Mouse (Mus musculus) layer of hippocampus, adult 2 months (tissue): ENCODE results near the gene Gigyf2. TPM values are rescaled to one million over a fixed set of nuclear protein-coding genes. Genes with fewer than 3 reads are reported as not detected.
A peak's percentile ranks its signal among the peaks of the same experiment; 100 is the strongest.
"Not testable (repeated sequence)": the region's sequence is repeated elsewhere in the genome, so short reads cannot be mapped to it uniquely, and the experiment has no call there.

ENCODE experiments used
- DNase-seq, 2 experiments: peaks; one replicate each; pipeline ENCODE4 v3.0.0; 2022; ENCODE audit warnings: low spot score in 2 of 2
- H3K27ac ChIP-seq: fragments of 200-600 bp; 2 replicates; pipeline ENCODE4 v1.8.1; 2022
- H3K4me3 ChIP-seq: fragments of 200-600 bp; 2 replicates; pipeline ENCODE4 v1.8.1; 2022; ENCODE audit warnings: mild to moderate bottlenecking
- CTCF ChIP-seq: fragments of 200-600 bp; conservative IDR thresholded peaks from 2 replicates; pipeline ENCODE4 v1.8.1; 2022; ENCODE audit warnings: antibody characterized with exemption, mild to moderate bottlenecking, moderate library complexity
- total RNA-seq, 2 experiments: library from RNA; stranded (reverse); gene quantifications; 2 replicates each; pipeline ENCODE4 v1.2.3; 2021

The Gigyf2 gene
- total RNA-seq, 2 experiments from 2014 or later, result 144 to 148 TPM

DNA sequence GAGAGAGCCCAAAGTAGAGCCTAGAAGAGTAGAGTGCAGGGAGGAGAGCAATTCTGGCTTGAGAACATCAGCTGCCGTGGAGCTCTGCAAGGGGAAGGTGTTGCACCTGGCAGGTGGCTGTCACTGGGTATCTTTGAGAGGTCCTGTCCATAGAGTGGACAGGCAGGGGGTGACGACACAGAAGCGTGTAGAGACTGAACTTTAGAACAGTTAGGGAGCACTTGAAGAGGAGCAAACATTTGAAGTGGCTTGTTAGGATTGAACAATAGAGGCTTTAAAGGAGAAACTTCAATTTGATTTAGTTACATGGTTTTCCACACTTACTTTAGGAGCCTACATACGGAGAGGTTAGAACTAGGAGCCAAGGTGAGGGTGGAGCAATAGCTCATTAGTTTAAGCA lies 82.6 kb downstream of the Gigyf2 start:
- Histone ChIP-seq H3K4me3 (no peak overlapping the region), H3K27ac (no peak overlapping the region)
- DNase-seq, result no peak
- TF ChIP-seq CTCF, result no peak

- H3K27ac ChIP-seq, result no peak overlapping the region
- no peak overlapping the region for H3K4me3 ChIP-seq
- no peak for DNase-seq
- TF ChIP-seq CTCF, result peak; percentile 86
Observed at GRCm38 (mm10) chr1:87418733-87419132, 91.9 kb downstream of the Gigyf2 start.

- DNase-seq, result no peak
- Histone ChIP-seq H3K27ac (no peak overlapping the region), H3K4me3 (no peak overlapping the region)
- TF ChIP-seq CTCF, result no peak
Observed at GRCm38 (mm10) chr1:87435125-87435524, 108.3 kb downstream of the Gigyf2 start.

GRCm38 (mm10) chr1:87436583-87436982 lies 109.8 kb downstream of the Gigyf2 start:
- DNase-seq, result no peak
- no peak for TF ChIP-seq CTCF
- Histone ChIP-seq H3K27ac (no peak overlapping the region), H3K4me3 (no peak overlapping the region)

- TF ChIP-seq CTCF, result peak; percentile 98
- DNase-seq, result peak; percentile 23 to 71
- Histone ChIP-seq H3K4me3 (no peak overlapping the region), H3K27ac (no peak overlapping the region)
Observed at GRCm38 (mm10) chr1:87447183-87448104, 120.6 kb downstream of the Gigyf2 start.

DNA sequence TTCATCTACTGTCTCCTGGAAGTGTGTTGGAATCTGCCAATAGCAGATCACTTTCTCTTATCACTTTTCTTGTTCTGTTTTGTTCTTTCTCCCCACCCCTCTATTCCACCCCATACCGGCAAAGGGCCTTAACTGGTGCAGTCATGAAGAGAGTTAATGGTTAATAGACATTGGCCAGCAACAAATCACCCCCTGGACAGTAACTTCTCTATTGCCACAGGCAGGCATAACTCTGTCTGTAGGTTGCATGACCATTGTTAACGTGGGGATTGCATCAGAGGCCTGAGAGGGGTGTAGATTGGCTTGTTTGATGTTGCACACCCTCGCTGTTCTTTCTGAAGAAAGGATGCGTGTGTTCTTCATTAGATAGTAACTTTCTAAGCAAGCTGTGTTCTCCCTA lies 122.6 kb downstream of the Gigyf2 start:
- no peak for DNase-seq
- TF ChIP-seq CTCF, result no peak
- no peak overlapping the region for H3K27ac ChIP-seq
- no peak overlapping the region for H3K4me3 ChIP-seq

DNA sequence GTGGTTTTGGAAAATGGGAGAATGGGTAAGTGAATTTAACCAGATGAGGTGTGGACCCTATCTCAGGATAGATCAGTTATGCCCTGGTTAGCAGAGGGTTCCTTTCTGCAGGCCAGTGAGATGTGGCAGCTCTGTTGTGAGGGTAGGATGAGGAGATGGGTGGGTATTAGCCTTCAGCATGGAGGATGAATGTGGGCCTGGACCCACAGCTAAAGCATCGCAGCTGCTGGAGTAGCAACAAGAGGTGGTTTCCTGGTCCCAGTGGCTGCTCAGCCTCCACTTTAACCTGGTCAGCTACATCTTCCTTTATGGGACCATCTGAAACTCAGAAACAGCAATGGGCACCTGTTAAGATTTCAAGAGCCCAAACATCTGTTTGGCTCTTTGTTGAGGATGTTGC lies 129.6 kb downstream of the Gigyf2 start:
- Histone ChIP-seq H3K27ac (no peak overlapping the region), H3K4me3 (no peak overlapping the region)
- no peak for TF ChIP-seq CTCF
- no peak for DNase-seq

DNA sequence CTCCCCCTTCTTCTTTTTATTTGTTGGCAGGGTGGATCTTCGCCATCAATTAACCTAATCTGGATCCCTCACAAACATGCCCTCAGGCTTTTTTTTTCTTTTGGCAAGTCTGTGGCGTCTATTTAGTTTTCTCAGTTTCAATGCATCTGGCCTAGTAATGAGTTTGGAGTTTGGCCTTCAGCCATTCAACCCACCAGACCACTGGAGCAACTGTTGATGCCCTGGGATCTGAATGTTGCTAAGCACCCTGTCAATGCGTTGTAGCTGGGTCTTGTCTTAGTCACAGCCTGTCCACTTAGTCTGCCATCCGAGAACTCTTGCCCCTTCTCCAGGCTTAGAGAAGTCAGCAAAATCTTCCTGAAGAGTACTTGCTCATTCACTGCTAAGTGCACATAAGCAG lies 131.2 kb downstream of the Gigyf2 start:
- Histone ChIP-seq H3K4me3 (no peak overlapping the region), H3K27ac (no peak overlapping the region)
- DNase-seq, result no peak
- no peak for TF ChIP-seq CTCF

- H3K27ac ChIP-seq, H3K4me3 ChIP-seq, DNase-seq: not testable (repeated sequence)
Observed at GRCm38 (mm10) chr1:87459856-87460255, 133.1 kb downstream of the Gigyf2 start.

- no peak for TF ChIP-seq CTCF
- no peak overlapping the region for H3K27ac ChIP-seq
- H3K4me3 ChIP-seq, result no peak overlapping the region
- no peak for DNase-seq
Observed at GRCm38 (mm10) chr1:87467469-87467868, 140.7 kb downstream of the Gigyf2 start.

DNA sequence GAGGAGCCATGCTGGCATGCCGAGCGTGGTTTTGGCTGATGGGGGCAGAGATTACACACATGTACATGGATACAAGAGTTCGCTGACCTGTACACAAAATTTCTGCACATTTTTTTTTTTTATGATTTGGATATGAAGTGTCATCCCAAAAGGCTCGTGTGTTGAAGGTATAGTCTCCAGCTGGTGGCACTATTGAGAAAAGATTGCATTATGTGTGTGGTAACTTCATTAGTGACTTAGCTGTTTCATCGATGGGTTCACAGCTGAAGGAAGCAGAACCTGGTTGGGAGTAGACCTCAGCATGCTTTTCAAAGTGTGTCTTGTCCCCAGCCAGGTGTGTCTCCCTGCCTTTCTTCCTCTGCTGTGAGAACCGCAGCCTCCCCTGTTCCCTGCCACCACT lies 141.5 kb downstream of the Gigyf2 start:
- no peak overlapping the region for H3K27ac ChIP-seq
- H3K4me3 ChIP-seq, result no peak overlapping the region
- TF ChIP-seq CTCF, result peak; percentile 71
- no peak for DNase-seq

GRCm38 (mm10) chr1:87469971-87470370 lies 143.2 kb downstream of the Gigyf2 start, which contains the start of gene Snorc:
TSS of gene Snorc (plus strand) at chr1:87470271.
- DNase-seq, H3K4me3 ChIP-seq, H3K27ac ChIP-seq: not testable (repeated sequence)

DNA sequence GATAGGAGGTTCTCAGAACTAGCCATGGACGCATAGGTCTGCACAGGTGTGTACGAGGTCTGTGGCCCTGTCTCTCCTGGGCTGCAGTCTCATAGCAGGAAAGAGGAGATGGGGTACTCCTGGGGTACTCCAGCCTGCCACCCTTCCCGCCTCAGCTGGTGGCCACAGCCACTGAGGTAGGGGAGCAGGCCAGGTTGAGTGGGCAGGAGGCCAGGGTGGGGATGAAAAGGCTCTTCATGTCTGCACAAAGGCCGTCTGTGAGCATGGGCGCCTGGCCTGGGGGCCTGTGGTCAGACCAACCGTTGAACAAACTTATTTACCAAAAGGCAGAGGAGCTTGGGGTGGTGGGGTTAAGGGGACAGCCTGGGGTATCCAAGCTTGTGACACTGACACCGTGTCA lies 145.1 kb downstream of the Gigyf2 start:
- TF ChIP-seq CTCF, result no peak
- Histone ChIP-seq H3K27ac (no peak overlapping the region), H3K4me3 (no peak overlapping the region)
- DNase-seq, result no peak

- TF ChIP-seq CTCF, result no peak
- Histone ChIP-seq H3K4me3 (no peak overlapping the region), H3K27ac (no peak overlapping the region)
- no peak for DNase-seq
Observed at GRCm38 (mm10) chr1:87472576-87472975, 145.8 kb downstream of the Gigyf2 start.
